Mouse (Mus musculus) liver, postnatal 0 days (tissue): ENCODE measurements around the gene Csrp1.

ENCODE experiments used
- CTCF ChIP-seq: sonication (generic); IDR thresholded peaks from 2 replicates; pipeline ENCODE4 v1.5.1; 2016; ENCODE audit warnings: antibody characterized with exemption, low read depth
- EP300 ChIP-seq: IDR thresholded peaks from 2 replicates; pipeline ENCODE4 v1.6.1; 2016; ENCODE audit warnings: antibody characterized with exemption, low read depth, mild to moderate bottlenecking

DNA sequence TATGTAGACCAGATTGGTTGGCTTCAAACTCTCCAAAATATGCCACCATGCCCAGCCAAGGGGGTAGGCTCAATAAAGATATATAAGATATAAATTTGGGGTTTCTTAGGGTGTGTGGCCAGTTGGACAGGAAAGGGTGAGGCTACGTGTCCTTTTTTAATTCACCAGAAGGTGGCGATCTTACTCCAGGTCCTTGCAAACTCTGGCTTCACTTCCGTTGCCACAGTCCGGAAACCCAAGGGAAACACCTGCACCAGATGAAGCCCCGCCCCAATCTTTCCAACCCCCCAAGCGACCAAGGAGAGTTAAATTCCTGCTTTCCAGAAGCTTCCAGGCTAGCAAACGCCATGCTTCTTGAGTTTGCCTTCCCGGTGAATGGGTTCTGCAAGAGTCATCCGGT is 375 bp upstream of the Csrp1 start:
- TF ChIP-seq CTCF (peak; percentile 88), EP300 (0 out of 2 replicates have a peak, but pooled peaks have one; percentile 8)
